8 mouse cellular contexts compared by ENCODE assay signal in the genomic region with DNA sequence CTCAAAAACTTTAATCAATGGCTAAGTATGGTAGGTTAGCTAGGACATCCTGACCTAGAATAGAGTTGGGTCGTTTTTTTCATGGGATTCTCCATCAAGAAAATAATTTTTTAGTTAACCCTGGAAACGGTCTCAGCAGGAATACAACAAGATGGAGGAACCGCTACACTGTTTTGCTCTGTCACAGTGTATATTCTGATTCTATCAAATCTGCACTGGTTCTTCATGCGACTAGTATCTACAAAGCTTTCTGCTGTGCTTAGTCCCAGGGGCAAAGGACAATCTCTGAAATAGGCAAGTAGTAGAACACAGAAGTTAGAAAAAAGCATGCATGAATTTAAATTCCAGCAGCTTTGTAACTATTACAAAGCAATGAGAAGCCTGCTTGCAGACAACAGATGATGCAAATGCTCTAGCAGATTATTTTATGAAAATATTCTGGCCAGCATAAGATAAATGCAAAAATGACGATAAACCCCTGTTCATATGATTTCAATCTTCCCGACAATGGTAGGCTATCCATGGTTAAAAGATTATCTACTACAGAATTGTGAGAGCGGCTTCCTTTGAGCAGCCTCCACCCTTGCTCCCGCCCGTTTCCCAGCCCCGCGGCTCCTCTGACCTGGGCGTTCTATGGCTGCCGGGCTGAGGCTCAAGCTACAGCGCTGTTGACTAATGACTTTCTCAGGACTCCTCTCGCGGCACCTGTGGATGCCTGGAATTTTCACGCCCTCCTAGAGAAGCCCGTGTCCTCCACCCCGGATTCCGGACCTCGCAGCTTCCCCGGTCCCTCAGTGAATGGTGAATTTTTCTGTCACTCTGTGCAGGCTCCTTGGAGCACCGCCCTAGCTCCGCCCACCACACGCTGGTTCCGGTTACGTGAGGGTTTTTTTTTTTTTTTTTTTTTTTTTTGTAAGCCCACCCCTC. TPM values are rescaled to one million over a fixed set of nuclear protein-coding genes. Genes with fewer than 3 reads are reported as not detected.
DNase-seq lines count a peak whose midpoint lies in the region; ATAC-seq and TF ChIP-seq lines count a peak whose summit lies in the region.

Gene Zfp40 (minus strand): TSS at position 800 of the 927 bp plus-strand sequence.

- H3K9me3 ChIP-seq in embryonic facial prominence, embryonic 13.5 days, result no peaks in the 10 kb centered on the region
- no peaks in the 10 kb centered on the region for H3K9me3 ChIP-seq in limb, embryonic 12.5 days
- no peaks in the 10 kb centered on the region for H3K9me3 ChIP-seq in midbrain, embryonic 15.5 days

- peak within 1 kb of the TSS; percentile 73 for H3K4me2 ChIP-seq in embryonic facial prominence, embryonic 13.5 days
- H3K4me2 ChIP-seq in limb, embryonic 12.5 days, result peak within 1 kb of the TSS; percentile 66
- H3K4me2 ChIP-seq in midbrain, embryonic 15.5 days, result peak within 1 kb of the TSS; percentile 84

- TF ChIP-seq POLR2A in kidney, adult 2 months (IDR thresholded peaks at IDR 0.05; ENCODE audit: low read depth, low read length), result peak; percentile 8
- TF ChIP-seq POLR2A in spleen, adult 2 months (IDR thresholded peaks at IDR 0.05; ENCODE audit: low read depth, low read length), result no peak

- H3K4me3 ChIP-seq in embryonic facial prominence, embryonic 13.5 days, result peak within 1 kb of the TSS; percentile 74
- peak within 1 kb of the TSS; percentile 86 for H3K4me3 ChIP-seq in kidney, adult 2 months (ENCODE audit: insufficient read depth, low read depth, low read length)
- H3K4me3 ChIP-seq in limb, embryonic 12.5 days (replicated peaks), result peak within 1 kb of the TSS; percentile 63
- H3K4me3 ChIP-seq in midbrain, embryonic 15.5 days, result peak within 1 kb of the TSS; percentile 69
- peak within 1 kb of the TSS; percentile 93 for H3K4me3 ChIP-seq in spleen, adult 2 months (ENCODE audit: extremely low read depth, insufficient read depth, insufficient read length)

- peaks cover 7% of the 10 kb centered on the region for H3K4me1 ChIP-seq in embryonic facial prominence, embryonic 13.5 days
- H3K4me1 ChIP-seq in kidney, adult 2 months (ENCODE audit: control insufficient read depth, insufficient read depth, low read length), result no peaks in the 10 kb centered on the region
- peaks cover 4% of the 10 kb centered on the region for H3K4me1 ChIP-seq in limb, embryonic 12.5 days (replicated peaks)
- peaks cover 13% of the 10 kb centered on the region for H3K4me1 ChIP-seq in midbrain, embryonic 15.5 days
- H3K4me1 ChIP-seq in spleen, adult 2 months (ENCODE audit: control insufficient read depth, insufficient read depth, insufficient read length), result no peaks in the 10 kb centered on the region; the same call in 1 of the 2 replicates

- ATAC-seq in embryonic facial prominence, embryonic 13.5 days (ENCODE audit: insufficient number of reproducible peaks, insufficient read depth, low FRiP score, low TSS enrichment, low read depth), result peak; percentile 100
- peak; percentile 100 for ATAC-seq in limb, embryonic 12.5 days (ENCODE audit: insufficient number of reproducible peaks, insufficient read depth, low FRiP score, low TSS enrichment, low read depth)
- peak; percentile 100 for ATAC-seq in midbrain, embryonic 15.5 days (replicated peaks)

- no peaks in the 10 kb centered on the region for H3K27me3 ChIP-seq in embryonic facial prominence, embryonic 13.5 days
- H3K27me3 ChIP-seq in kidney, adult 2 months (replicated peaks; ENCODE audit: control insufficient read depth, insufficient read depth, low read length), result no peaks in the 10 kb centered on the region
- no peaks in the 10 kb centered on the region for H3K27me3 ChIP-seq in limb, embryonic 12.5 days
- H3K27me3 ChIP-seq in midbrain, embryonic 15.5 days (replicated peaks), result no peaks in the 10 kb centered on the region
- no peaks in the 10 kb centered on the region for H3K27me3 ChIP-seq in spleen, adult 2 months (ENCODE audit: control insufficient read depth, insufficient read depth, low read length)

- peak within 1 kb of the TSS; percentile 80 for H3K27ac ChIP-seq in embryonic facial prominence, embryonic 13.5 days
- peak within 1 kb of the TSS; percentile 82 for H3K27ac ChIP-seq in kidney, adult 2 months (ENCODE audit: insufficient read depth, low read depth, low read length)
- H3K27ac ChIP-seq in limb, embryonic 12.5 days, result peak within 1 kb of the TSS; percentile 86
- H3K27ac ChIP-seq in midbrain, embryonic 15.5 days, result peak within 1 kb of the TSS; percentile 82
- peak within 1 kb of the TSS; percentile 14; the same call in 1 of the 2 replicates for H3K27ac ChIP-seq in spleen, adult 2 months (ENCODE audit: insufficient read depth, low read length)

- WGBS in embryonic facial prominence, embryonic 13.5 days, result 4% methylated on average over 27 of the region's 27 CpGs
- 2% methylated on average over 27 of the region's 27 CpGs for WGBS in kidney, adult 2 months
- 6% methylated on average over 27 of the region's 27 CpGs for WGBS in limb, embryonic 12.5 days
- 3% methylated on average over 27 of the region's 27 CpGs for WGBS in midbrain, embryonic 15.5 days
- WGBS in spleen, adult 2 months, result 3% methylated on average over 27 of the region's 27 CpGs

- H3K9ac ChIP-seq in embryonic facial prominence, embryonic 13.5 days, result peak within 1 kb of the TSS; percentile 85
- H3K9ac ChIP-seq in limb, embryonic 12.5 days (replicated peaks), result peak within 1 kb of the TSS; percentile 70
- peak within 1 kb of the TSS; percentile 68 for H3K9ac ChIP-seq in midbrain, embryonic 15.5 days

- DNase-seq in 3134 (ENCODE audit: extremely low read depth, insufficient read length, low spot score), result peak; percentile 85
- peak; percentile 92 to 95 for DNase-seq in adrenal gland, postnatal 36 days
- peak; percentile 95 for DNase-seq in heart, adult 18-20 months
- DNase-seq in kidney, adult 2 months, result peak; percentile 97
- peak; percentile 69 to 85 for DNase-seq in spleen, adult 2 months (ENCODE audit: low read depth in 1 of 2, low spot score in 2 of 2)

- peaks cover 6% of the 10 kb centered on the region; the same call in 1 of the 2 replicates for H3K36me3 ChIP-seq in embryonic facial prominence, embryonic 13.5 days
- H3K36me3 ChIP-seq in kidney, adult 2 months (ENCODE audit: control insufficient read depth, insufficient read depth, low read length), result no peaks in the 10 kb centered on the region; the same call in 1 of the 2 replicates
- peaks cover 5% of the 10 kb centered on the region; the same call in 1 of the 2 replicates for H3K36me3 ChIP-seq in limb, embryonic 12.5 days
- H3K36me3 ChIP-seq in midbrain, embryonic 15.5 days (replicated peaks), result no peaks in the 10 kb centered on the region; the same call in 1 of the 2 replicates
- H3K36me3 ChIP-seq in spleen, adult 2 months (ENCODE audit: control insufficient read depth, insufficient read depth, low read length), result no peaks in the 10 kb centered on the region; the same call in 1 of the 2 replicates

- TF ChIP-seq CTCF in kidney, adult 2 months (conservative IDR thresholded peaks at IDR 0.05; ENCODE audit: insufficient read depth, insufficient read length, low read depth, low read length), result no peak
- TF ChIP-seq CTCF in spleen, adult 2 months (IDR thresholded peaks at IDR 0.05; ENCODE audit: extremely low read depth, insufficient read depth, insufficient read length, insufficient replicate concordance), result no peak

RNA-seq across cellular contexts. Expression of gene Zfp40, which starts in this region (rescaled TPM):
- 1 to 10 TPM; 6.4 to 6.6 TPM for total RNA-seq in adrenal gland, postnatal 36 days (2021)
- polyA plus RNA-seq in embryonic facial prominence, embryonic 13.5 days (2015; fragmentation: Nextera tagmentation; extraction: Ambion mirVana), result 13.8 and 14.4 TPM in 2 replicates
- 1 to 10 TPM; 3.1 to 3.4 TPM for total RNA-seq in heart, adult 18-20 months (2021)
- polyA plus RNA-seq in kidney, adult 2 months (2012; rRNA removed), result 0.64 and 1.3 TPM in 2 replicates
- 13.4 and 16.2 TPM in 2 replicates for polyA plus RNA-seq in limb, embryonic 12.5 days (2016; fragmentation: Nextera tagmentation; extraction: Ambion mirVana)
- 25.4 and 29.9 TPM in 2 replicates for polyA plus RNA-seq in midbrain, embryonic 15.5 days (2015; fragmentation: Nextera tagmentation; extraction: Ambion mirVana)
- polyA plus RNA-seq in spleen, adult 2 months (2012; rRNA removed), result 0.29 and 0.44 TPM in 2 replicates

Comparison
In these comparisons a context has a peak if more than half of its experiments do, and no peak if none do; other contexts are left out.
1. Peak in every context shown above with its lines: DNase-seq, ATAC-seq, H3K4me3 ChIP-seq and H3K27ac ChIP-seq.
2. Peak in DNase-seq, H3K4me3 ChIP-seq and H3K27ac ChIP-seq in spleen, adult 2 months; RNA of the gene not detected or under 1 TPM.
3. H3K27ac ChIP-seq: peak in every context shown above with its lines; median percentile 86 in limb, embryonic 12.5 days; 82 in kidney, adult 2 months; 82 in midbrain, embryonic 15.5 days; 80 in embryonic facial prominence, embryonic 13.5 days; 14 in spleen, adult 2 months.